Mouse (Mus musculus): ENCODE measurements around the gene H2-Oa. TPM values are rescaled to one million over a fixed set of nuclear protein-coding genes. Genes with fewer than 3 reads are reported as not detected.

Gene H2-Oa
- total RNA-seq, 2 experiments from 2014 or later, result not detected

- DNase-seq, result no peak
- intact Hi-C loops (cut with DNase I; ENCODE audit: low total_unique reads), result no loop called here
These were observed 6.8 kb downstream of the H2-Oa start for GRCm38 (mm10) chr17:34098709-34099479.

GRCm38 (mm10) chr17:34099531-34099930 lies 7.4 kb downstream of the H2-Oa start:
- intact Hi-C loops (cut with DNase I; ENCODE audit: low total_unique reads), result no loop called here
- DNase-seq, result no peak

GRCm38 (mm10) chr17:34101185-34101584 lies 9.0 kb downstream of the H2-Oa start:
- intact Hi-C loops (cut with DNase I; ENCODE audit: low total_unique reads), result loop anchor here (5.0 kb wide), 1 partner anchor 66 kb away; no protein-coding TSS in a partner anchor
- DNase-seq, result no peak

- intact Hi-C loops (cut with DNase I; ENCODE audit: low total_unique reads), result loop anchor here (5.0 kb wide), 1 partner anchor 66 kb away; no protein-coding TSS in a partner anchor
- DNase-seq, result peak; percentile 92
These were observed 9.5 kb downstream of the H2-Oa start for GRCm38 (mm10) chr17:34101604-34102032.

GRCm38 (mm10) chr17:34102831-34103230 lies 10.7 kb downstream of the H2-Oa start:
- DNase-seq, result no peak
- intact Hi-C loops (cut with DNase I; ENCODE audit: low total_unique reads), result loop anchor here (5.0 kb wide), 1 partner anchor 64 kb away; no protein-coding TSS in a partner anchor

DNA sequence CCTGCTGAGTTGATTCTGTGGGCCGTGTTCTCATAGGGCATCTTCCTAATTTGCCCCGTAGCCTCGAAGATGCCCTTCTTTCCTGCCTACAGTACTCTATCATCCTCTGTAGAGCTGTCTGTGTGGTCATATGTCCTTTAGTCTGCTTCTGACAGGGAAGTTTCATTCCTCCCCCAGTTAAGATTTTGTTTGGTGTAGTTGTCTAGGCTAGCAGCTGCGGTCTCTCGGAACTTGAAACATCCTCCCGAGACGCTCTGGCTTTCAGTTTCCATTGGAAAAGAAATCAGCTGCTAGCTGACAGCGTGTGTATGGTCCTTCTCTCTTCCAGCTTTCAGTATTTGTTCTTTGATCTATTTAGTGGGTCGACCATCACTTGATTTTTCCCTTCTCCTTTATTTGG lies 12.7 kb downstream of the H2-Oa start:
- intact Hi-C loops (cut with DNase I; ENCODE audit: low total_unique reads), result loop anchor here (5.0 kb wide), 1 partner anchor 62 kb away; no protein-coding TSS in a partner anchor
- DNase-seq, result no peak

GRCm38 (mm10) chr17:34106555-34106954 lies 14.4 kb downstream of the H2-Oa start:
- no peak for DNase-seq
- intact Hi-C loops (cut with DNase I; ENCODE audit: low total_unique reads), result no loop called here

DNA sequence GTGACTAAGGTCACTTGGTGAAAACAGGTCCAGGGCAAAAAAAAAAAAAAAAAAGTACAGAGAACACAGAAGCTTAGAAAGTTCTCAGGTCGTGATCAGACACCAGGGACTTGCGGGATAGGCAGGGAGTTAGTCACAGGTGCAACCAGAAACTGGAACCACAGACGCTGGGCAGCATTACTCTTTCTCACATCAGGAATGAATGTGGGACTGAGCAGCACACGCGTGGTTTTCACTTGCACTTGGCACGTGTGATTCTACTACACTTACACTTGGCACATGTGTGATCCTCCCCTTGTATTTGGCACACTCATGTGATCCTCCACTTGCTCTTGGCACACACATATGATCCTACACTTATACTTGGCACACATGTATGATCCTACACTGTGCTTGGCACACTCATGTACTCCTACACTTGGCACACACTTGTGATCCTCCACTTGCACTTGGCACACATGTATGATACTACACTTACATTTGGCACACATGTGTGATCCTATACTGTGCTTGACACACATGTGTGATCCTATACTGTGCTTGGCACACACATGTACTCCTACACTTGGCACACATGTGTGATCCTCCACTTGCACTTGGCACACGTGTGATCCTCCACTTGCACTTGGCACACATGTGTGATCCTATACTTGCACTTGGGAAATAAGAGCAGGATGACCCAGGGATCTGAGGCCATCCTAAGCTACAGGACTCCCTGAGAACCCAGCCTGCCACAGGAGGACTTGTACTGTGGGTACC lies 15.1 kb downstream of the H2-Oa start:
- DNase-seq, result no peak
- intact Hi-C loops (cut with DNase I; ENCODE audit: low total_unique reads), result no loop called here

DNA sequence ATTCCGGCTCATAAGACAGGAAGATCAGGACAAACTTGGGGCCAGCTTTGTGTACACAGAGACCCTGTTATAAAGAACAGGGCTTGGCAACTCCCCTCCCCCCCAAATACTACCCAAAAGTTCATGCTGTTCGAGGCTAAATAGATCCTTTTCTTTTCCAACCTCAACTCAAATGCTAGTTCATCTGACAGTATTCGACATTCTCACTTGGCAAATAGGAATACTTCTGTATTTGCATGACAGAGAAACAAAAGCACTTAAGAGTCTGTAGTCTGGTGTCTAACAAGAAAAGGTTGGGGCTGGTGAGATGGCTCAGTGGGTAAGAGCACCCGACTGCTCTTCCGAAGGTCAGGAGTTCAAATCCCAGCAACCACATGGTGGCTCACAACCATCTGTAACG lies 16.3 kb downstream of the H2-Oa start:
- DNase-seq, result no peak
- intact Hi-C loops (cut with DNase I; ENCODE audit: low total_unique reads), result no loop called here

DNA sequence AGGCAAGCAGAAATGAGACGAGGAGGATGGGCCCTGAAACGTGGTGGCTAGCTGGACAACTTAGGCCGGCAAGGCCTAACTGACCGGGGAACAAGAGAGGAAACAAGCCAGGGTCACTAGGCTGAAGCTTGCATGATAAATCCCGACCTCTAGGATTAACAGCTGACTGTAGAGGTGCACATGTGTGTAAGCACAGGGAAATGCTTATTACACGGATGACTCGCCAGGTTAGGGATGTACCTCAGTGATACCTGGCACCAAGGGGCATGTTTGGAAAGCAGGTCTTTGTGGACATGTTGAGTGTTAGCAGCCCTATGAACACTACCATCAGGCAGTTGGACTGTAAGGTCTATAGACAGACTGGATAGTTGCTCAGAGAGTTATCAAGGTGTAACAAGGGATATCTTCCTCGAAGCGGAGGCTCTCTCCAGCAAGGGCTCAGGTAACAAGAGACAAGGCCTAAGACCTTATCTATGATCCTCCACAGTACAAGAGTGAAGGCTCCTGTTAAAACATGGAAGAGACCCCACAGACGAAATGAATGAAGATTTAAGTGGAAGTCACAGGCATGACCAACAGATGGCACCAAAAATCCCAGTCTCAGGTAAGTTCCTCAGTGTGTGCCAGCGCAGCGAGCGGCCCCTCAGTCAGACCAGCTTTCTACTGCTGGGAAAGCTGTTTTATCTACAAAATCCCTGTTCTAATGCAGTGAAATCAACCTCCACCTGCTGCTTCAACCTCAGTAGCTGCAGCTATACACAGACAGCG lies 17.1 kb downstream of the H2-Oa start:
- intact Hi-C loops (cut with DNase I; ENCODE audit: low total_unique reads), result no loop called here
- DNase-seq, result no peak

GRCm38 (mm10) chr17:34109806-34110195 lies 17.7 kb downstream of the H2-Oa start:
- intact Hi-C loops (cut with DNase I; ENCODE audit: low total_unique reads), result no loop called here
- no peak for DNase-seq

DNA sequence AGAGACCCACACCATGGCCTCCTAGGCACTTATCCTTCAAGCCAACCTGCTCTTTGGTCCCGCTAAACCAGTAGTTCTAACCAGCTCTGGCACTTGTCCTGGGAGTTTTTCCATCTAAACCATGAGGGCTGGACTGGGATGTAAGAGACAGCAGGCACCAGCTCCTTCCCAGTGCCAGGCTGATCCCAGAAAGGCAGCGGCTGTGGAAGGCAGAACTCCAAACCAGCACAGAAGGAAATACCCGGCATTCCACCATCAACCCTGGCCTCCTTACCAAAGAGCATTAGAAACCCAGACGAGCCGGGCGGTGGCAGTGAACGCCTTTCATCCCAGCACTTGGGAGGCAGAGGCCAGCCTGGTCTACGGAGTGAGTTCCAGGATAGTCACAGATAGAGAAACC lies 18.2 kb downstream of the H2-Oa start:
- no peak for DNase-seq
- intact Hi-C loops (cut with DNase I; ENCODE audit: low total_unique reads), result no loop called here

GRCm38 (mm10) chr17:34114114-34114513 lies 22.0 kb downstream of the H2-Oa start:
- no peak for DNase-seq
- intact Hi-C loops (cut with DNase I; ENCODE audit: low total_unique reads), result no loop called here

DNA sequence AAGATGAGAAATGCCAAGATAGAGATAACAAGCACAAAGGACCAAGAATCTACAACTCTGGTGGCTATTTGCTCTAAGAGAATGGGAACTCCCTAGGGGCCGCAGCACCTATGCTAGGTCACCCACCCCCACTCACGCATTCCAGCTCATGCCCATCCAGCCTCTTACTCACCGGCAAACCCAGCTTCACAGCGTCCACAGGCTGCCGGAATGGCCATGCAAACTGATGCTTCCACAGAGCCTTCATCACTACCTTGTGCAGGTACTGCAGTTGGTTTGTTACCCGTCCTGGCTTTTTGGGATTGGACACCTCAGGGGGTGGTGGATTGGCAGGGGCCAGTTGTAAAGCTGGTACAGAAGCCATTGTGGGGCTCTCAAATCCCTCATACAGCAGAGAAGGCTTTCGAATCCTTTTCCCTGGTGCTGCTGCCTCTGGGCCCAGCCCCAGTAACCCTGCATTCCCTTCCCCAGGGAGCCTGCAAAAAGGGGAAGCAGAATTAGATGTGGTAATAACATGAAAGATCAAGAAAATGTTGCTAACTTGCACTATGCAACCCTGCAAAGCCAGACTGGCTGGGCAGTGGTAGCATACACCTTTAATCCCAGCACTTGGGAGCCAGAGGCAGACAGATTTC lies 24.7 kb downstream of the H2-Oa start:
- DNase-seq, result no peak
- intact Hi-C loops (cut with DNase I; ENCODE audit: low total_unique reads), result no loop called here

GRCm38 (mm10) chr17:34117421-34118112 lies 25.4 kb downstream of the H2-Oa start:
- intact Hi-C loops (cut with DNase I; ENCODE audit: low total_unique reads), result no loop called here
- DNase-seq, result no peak

DNA sequence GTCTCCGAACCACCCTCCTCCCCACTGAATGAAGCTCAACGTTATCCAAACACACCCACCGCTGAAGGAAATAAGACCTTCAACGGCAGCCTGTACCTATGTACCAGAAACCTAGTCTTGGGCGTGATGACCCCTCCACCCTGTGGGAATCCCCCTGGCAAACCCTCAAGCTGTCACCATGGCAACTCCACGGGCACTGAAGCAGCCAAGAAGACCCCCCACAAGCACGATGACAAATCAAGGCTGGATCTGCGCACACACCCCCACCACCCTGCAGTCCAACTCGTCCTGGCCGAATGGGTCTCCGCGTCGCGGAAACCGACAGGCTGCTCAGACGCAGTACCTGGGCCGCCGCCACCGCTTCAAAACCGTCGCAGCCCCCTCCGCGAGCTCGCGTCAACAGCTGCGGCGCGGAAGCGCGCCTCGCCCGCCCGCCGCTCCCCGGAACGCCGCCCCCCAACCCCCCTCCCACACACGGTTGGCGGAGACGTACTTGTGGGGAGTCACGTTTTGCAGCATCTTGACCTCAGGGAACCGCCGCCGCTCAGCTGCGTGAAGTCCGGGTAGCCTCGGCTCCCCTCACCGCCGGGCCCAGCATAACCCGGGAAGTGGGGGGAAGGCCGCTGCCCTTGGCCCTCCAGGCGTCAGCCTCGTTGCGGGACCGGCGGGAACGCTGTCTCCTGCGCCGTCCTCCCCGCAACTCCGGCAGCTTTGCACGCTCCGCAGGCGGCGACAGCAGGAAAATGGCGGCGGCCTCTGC lies 26.2 kb downstream of the H2-Oa start:
- peak; percentile 43 for DNase-seq

DNA sequence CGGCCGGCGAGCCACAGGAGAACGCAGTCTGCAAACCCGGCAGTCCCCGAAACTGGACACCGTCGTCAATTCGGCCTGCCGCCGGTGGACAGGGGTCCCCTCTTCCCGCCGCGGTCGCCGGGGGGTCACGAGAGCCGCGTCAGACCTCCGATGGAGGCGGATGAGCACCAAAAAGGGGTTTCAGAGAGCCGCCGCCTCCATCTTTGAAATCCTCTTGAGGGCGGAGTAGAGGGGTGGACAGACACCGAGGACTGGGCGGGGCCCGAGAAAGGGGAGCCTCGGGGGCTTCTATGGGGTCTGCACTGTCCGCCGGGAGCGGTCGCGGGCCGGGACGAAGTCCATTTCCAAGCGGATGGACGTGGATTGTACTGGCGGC lies 26.7 kb downstream of the H2-Oa start:
- no peak for DNase-seq
- intact Hi-C loops (cut with DNase I; ENCODE audit: low total_unique reads), result no loop called here

More for the DNA sequence above, 26.2 kb downstream of the H2-Oa start:
- intact Hi-C loops (cut with DNase I; ENCODE audit: low total_unique reads), result no loop called here
